Mouse (Mus musculus): ENCODE data around the gene Anapc10.
A peak's percentile ranks its signal among the peaks of the same experiment; 100 is the strongest.
"Not testable (repeated sequence)": the region's sequence is repeated elsewhere in the genome, so short reads cannot be mapped to it uniquely, and the experiment has no call there.

Gene Anapc10

DNA sequence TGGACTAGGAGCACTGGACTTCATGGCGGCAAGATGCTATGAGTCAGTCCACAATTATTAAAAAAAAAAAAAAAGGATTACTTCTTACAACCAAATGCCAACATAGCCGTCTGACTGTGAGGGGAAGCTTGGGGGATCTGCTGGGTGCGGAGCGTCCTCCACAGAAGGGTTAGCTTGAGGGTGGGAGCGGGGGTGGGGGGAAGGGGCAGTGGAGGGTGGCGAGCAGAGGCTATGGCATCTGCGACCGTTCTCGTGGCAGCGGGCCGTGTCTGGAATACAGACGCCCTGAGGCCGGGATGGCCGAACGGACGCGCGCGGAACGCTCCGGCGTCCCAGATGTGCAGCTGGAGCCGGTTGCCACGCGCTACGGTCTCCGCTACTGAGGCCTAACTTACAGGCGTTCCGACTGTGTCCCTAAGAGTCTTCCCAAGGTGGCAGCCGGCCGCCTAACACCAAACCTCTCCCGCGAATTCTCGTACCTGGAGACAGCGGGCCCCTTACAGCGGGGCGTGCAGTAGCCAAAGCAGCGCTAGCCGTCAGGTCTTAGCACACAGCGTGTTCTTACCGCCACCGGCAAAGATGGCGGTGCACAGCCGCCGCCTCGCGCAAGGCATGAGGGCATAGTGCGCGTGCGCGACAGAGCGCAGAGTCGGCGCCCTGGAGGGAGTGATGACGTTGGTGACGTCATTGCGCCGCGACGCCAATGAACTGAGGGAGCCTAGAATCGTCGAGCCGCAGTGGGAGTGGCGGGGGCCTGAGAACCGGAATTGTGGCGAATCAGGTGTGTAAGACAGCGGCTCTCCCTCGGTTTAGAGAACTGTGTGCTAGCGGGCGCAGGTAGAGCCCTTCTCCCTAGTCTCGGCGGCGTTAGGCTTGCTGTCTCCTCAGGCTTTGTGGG lies at the start of gene Anapc10, which contains the start of gene Abce1:
Gene Anapc10 (plus strand): TSS at position 757 of the 898 bp plus-strand sequence.
Gene Abce1 (minus strand): TSS at position 677 of the 898 bp plus-strand sequence.
- DNase-seq (ENCODE audit: low spot score) = peak; percentile 96

DNA sequence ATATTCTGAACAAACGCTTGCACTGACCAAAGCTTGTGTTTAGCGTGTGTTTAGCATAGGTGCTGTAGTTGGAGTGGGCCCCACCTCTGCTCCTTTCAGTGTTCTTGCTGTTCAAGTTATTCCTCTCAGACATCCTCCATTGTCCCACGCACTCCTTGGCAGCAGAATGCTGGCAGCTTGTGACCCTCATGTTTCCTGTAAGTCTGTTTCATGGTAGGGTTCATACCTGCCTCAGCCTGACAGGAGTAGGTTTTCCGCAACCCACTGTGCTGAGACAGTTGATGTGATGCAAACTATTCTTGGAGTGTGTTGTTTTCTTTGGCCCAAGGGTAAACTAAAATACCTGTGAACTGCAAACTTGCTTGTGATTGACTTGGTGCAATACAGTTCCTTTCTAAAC lies 35.2 kb upstream of the Anapc10 start:
- no peak for DNase-seq (ENCODE audit: low spot score)

DNA sequence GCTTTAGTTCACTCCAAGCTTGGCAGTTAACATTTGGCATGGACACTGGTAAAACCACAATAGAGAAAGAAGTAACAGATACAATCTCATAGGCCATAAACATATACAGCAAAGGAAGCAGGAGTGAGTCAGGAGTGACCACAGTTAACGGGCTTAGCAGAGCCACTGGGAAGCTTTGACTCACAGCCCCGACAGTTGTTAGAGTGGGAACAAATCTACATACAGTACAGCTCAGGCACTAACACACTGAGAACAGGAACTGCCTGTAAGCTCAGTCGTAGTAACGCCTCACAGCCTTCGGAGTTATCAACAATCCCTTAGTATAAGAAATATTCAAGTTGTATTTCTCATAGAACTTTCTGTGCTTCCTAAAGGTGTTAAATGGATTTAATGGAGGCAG lies 32.6 kb upstream of the Anapc10 start:
- DNase-seq (ENCODE audit: low spot score) = no peak

DNA sequence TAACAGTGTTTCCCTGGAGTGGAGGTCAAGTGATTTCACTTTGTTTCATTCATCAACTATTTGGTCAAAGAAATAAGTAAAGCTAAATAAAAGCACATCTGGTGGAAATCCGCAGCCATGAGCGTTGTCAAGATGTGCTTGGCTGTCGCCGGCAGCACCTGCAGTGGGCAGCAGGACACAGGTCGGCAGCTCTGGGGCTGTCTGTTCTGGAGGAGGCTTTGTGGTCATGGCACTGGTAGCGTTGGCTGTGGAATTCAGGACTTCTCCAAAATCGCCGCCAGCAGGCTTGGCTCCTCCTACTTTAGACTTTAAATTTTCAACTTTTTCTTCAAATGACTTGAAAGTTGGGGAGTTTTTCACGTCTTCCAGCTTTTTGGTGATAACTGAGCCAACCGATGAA lies 31.5 kb upstream of the Anapc10 start:
- not testable (repeated sequence) for DNase-seq (ENCODE audit: low spot score)

DNA sequence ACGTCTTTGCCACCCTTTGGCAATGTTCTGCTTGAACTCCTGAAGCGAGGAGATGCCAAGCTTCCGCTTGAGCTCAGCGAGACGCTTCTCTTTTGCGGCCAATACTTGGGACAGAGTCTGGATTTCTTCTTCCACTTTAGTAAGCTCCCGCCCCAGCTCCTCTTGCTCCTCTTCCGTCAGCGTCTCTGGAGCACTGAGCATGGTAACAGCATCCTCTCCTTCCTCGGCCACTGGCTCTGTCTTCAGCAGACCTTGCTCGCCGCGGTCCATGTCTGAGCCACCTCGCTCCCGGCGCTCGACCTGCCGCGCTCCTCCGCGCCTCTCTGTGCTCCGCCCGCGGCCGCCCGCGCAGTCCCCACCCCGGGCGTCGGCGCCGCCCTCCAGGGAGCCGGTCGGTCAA lies 31.1 kb upstream of the Anapc10 start:
- peak; percentile 21 for DNase-seq (ENCODE audit: low spot score)

DNA sequence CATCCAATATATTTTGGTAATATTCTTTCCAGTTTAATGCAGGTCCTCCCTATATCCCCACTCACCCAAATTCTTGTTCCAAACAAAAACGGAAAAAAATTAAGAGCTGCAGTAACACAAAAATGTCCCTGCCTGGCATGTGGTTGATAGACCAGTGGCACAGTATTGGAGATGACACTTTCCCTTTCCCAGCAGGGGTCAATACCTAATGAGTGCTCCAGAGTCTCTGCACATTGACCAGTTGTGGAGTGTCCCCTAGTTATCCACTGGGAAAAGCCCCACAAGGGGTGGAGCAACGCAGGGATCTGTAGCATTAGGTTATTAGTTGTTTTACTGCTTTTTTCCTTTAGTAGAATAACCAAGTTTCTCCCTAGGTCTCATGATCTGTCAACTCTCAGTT lies 30.7 kb upstream of the Anapc10 start:
- no peak for DNase-seq (ENCODE audit: low spot score)

DNA sequence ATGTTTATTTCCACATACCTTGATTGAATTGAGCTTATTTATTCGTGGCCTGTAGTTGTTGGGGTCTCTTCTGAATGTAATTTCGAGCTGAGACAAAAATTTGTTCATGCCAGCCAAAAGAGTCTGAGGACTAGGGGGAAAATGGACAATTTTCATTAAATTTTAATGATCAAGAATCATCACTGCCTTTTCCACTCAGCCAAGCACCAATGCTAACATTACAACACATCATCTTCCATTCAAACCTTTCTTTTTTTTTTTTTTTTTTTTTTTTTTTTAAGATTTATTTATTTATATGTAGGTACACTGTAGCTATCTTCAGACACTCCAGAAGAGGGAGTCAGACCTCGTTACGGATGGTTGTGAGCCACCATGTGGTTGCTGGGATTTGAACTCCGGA lies 25.7 kb upstream of the Anapc10 start:
- not testable (repeated sequence) for DNase-seq (ENCODE audit: low spot score)

DNA sequence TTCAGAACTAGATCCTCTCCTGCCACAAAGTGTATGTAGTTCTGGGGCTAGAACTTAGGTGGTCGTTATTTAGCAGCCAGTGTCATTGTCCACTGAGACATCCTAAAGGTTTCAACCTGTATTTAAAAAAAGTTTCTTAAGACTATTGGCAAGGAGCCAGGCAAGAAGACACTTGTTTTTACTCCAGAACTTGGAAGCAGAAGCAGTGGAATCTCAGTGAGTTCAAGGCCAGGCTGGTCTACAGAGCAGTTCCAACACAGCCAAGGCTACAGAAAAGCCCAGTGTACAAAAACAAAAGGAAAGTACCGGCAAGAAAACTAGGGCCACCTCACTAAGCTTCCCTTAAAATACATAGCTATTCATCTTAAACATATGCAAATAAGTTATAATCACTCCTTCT lies 19.1 kb upstream of the Anapc10 start:
- no peak for DNase-seq (ENCODE audit: low spot score)

DNA sequence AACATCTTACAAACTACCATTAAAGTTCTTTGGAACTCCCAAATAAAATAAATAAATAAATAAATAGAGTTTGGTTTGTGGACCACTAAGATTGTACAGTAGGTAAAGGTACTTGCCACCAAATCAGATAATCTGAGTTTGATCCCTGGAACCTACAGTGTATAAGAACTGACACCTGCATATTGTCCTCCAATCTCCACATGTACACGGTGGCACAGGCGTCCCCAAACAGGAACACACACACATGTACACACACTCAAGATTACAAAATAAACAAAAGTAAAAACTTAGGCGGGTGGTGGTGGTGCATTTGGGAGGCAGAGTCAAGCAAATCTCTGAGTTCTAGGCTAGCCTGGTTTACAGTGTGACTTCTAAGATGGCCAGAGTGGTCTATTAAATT lies 4.9 kb upstream of the Anapc10 start:
- no peak for DNase-seq (ENCODE audit: low spot score)

DNA sequence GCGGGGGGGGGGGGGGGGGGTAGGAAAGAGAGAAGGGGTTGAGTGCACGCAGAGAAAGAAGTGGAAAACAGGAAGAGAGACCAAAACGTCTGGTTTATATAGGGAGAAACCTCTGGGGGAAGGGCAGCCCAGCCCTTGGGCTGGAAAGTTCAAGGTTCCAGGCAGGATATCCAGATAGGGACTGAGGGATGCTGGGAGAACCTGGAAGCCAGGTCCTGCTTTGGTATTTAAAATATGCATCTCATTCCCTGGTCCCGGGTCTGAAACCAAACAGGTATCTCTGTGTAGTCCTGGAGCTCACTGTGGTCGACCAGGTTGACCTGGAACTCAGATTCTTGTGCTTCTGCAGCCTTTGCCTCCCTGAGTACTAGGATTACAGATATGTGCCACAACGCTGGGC lies 1.1 kb downstream of the Anapc10 start:
- DNase-seq (ENCODE audit: low spot score) = peak; percentile 6

DNA sequence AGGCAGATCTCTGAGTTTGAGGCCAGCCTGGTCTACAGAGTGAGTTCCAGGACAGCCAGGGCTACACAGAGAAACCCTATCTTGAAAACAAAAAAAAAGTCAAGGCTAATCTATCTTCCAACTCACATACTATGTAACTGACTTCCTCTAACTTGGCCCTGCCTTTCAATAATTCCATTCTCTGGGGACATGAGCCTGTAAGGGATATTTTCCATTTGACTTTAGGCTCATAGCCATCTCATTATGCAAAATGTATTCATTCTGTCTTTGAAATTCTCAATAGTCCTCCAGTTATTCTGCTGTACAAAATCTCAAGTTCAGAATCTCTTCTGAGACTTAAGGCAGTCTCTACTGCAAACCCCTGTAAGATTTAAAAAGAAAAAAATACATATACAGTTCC lies 9.9 kb downstream of the Anapc10 start:
- DNase-seq (ENCODE audit: low spot score) = no peak

DNA sequence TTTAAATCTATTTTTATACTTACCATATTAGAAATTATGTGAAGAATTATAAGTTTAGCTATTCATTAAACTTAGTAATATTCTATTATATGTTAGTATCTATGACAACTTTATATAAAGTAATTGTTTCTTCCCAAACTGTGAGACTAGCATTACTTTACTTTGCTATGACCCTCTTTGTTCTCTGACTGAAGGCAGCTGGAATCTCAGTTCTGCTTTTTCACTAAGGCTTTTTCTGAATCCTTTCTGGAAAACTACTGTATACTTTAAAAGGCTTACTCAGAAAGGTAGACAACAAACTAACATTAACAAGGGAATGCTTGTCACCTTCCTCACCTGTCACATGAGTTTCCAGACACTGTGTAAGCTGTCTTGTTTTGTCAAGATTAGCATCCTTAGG lies 11.7 kb downstream of the Anapc10 start:
- no peak for DNase-seq (ENCODE audit: low spot score)

DNA sequence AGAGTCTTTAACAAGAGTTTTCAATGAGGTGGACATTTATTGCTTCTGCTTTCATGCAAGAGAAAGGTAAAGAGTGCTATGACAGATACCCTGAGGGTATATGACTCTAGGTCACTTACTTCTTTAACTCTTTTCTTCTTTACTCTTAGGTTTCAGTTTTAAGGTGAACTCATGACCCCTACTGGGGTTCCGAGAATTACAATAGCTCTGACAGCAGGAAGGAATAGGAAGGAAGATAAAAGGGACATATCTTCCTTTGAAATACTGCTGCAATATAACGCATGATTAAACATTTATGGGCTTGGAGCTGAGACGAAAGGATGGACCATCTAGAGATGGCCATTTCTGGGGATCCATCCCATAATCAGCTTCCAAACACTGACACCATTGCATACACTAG lies 13.0 kb downstream of the Anapc10 start:
- no peak for DNase-seq (ENCODE audit: low spot score)

DNA sequence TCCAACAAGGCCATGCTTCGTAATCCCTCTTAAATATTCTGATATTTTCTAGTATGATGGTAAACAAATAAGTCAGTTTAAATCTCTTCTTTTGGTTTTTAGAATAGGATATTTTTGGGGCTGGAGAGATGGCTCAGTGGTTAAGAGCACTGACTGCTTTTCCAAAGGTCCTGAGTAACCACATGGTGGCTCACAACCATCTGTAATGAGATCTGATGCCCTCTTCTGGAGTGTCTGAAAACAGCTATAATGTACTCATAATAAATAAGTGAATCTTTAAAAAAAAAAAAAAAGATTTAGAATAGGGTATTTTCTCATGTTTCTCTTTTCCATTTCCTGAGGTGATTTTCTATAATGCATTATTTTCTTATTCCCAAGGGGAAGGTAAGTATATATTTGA lies 16.3 kb downstream of the Anapc10 start:
- DNase-seq (ENCODE audit: low spot score) = no peak

DNA sequence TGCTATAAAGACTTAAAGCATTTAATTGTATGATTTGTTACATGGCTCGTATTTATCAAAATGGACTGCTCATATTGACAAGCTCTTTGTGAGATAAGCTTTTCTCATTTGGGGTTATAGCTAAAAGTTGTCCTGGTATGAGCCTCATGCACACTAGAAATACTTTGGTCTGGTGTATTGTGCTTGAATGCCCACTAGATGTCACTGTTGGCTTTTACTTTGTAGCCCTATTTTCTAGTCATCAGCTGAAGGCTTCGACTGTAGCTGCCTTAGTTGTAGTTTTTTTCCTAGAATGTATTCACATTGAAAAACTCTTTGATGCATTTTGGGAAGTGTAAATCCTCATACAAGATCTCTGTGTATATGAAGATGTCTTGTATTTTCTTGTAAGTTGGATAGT lies 22.7 kb downstream of the Anapc10 start:
- DNase-seq (ENCODE audit: low spot score) = no peak

DNA sequence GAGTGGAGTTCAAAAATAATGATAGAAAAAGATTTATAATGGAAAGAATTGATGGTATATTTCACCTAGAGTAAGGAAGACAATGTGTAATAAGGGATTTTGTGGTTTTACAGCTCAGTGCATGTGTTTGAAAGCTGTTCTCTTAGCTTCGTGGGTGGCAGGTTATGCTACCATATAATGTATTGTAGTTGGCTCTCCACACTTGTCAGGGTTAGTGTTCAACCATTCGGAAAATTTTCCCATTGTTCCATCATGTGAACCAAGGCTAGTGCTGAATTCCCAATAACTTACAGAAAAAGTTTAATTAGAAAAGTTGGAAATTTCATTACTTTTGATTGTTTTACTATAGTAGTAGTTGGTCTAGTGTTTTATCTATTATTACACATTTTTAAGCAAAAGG lies 36.6 kb downstream of the Anapc10 start:
- no peak for DNase-seq (ENCODE audit: low spot score)

DNA sequence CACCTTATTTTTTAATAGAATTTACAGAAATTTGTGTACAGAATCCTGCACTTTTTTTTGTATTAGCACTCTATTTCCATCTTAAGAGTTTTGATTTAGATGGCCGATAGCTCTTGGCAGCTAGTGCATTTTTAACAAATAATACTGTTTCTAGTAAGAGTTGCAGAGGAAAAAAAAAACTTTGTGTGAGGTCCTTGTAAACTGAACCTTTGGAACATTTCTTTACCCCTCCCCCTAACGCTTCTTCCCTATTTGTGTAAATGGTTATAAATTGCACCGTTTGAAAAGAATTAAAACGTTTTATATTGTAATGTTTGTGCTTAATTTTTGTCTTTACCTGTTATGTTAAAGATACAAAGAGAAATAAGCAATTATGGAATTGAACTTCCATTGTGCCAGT lies 37.0 kb downstream of the Anapc10 start:
- DNase-seq (ENCODE audit: low spot score) = no peak

DNA sequence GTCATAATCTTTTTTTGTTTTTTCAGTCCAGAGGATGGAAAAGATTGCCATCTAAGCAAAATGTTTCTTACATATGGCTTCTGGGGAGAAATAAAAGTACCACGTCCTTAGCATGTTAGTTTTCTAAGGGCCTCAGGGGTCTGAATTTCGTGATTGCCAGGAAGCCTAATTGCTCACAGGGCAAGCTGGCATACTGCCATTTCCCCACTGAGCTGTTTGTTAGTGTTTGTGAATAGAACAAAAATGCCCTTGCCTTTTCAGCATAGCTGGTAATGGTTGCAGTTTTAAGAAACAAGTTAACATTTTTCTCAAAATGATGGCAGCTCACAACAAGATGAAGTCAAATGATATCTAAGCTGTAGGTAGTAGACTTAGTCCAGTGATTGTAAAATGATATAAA lies 38.7 kb downstream of the Anapc10 start:
- no peak for DNase-seq (ENCODE audit: low spot score)

DNA sequence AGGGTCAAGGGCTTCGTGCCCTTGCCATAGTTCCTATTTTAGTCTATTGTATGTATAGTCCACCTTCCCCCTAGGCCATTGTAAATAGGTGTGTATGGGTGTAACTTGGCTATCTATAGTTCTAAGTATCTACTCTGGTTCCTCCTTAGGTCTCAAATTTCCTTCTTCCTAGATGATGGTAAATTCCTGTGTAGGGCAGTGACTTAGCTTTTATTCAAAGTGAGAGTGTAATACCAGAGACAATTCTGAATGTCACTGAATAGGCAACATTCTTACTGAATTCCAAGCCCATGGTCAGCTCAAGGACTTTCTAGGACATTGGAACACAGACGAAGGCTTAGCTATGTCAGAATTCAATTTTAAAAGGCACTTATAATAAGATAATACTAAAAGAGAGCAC lies 83.3 kb downstream of the Anapc10 start:
- not testable (repeated sequence) for DNase-seq (ENCODE audit: low spot score)

DNA sequence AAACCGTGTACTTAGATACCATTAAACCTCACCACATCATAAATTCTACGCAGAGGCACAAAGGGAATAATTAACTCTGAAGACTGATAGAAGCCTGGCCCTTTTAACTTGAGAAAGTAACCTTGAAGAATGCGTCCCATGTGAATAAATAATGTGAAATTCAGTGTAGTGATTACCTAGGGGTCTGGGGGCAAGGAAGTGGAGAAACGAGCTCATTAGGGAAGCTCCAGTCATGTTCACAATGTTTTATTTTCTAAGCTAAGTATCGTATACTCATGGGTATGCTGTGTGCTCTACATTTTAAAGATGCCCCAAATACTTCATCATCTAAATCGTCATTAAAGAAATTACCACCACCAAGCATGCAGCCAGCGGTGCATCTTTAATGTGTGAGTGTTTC lies 85.1 kb downstream of the Anapc10 start:
- DNase-seq (ENCODE audit: low spot score) = no peak

DNA sequence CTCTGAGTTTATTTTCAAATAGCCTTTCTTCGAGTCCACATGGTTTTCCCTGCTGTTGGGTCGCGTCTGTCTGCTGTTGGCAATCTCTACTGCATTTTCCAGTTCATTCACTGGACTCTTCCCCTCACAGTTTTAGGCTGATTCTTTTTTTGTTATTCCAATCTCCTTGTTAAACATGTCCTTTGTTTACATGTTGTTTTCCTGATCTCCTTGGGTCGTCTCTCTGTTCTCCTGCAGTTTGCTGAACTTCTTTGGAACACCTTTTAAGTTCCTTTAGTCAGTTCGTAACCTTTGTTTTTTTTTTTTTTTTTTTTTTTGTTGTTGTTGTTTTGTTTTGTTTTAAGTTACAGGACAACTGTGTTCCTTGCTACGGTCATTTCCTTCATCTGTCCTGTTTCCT lies 92.9 kb downstream of the Anapc10 start:
- DNase-seq (ENCODE audit: low spot score) = no peak

DNA sequence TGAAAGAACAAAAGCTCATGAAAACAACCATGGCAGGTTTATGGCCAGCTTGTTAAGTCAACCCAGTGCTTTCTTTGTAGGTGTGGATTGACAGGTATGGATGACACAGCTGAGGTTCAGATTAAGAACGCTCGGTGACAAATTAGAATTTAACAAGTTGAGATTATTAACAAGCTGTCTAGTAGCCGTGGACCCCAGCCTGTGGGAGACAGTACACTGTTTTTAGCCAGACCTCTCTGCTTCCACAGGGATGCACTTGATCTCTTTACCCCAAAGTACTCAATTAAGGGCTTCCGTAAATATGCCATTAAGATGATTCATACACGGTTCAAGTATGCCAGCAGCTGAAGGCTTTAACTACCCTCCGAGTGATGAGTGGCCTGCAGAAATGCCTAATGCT lies 95.4 kb downstream of the Anapc10 start:
- DNase-seq (ENCODE audit: low spot score) = no peak

DNA sequence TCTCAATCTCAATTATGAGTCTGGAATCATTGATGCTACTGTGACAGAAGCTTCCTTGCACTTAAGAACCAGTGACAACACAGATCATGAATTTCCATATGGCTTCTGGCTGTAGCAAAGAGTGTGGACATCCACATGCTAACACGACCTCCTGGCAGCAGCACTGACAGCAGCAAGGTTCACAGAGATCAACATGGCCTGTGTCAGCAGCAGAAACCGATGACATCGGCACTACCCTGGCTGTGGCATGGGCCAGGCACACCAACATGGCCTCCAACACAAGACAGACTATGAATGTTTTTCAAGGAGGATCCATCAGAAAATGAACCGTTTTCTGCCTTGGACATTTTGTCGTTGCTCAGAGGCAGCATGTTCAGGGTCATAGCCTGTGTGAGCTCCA lies 114.9 kb downstream of the Anapc10 start:
- no peak for DNase-seq (ENCODE audit: low spot score)

Measured in yolk sac, embryonic 10.5 days (tissue).